Mouse (Mus musculus) hematopoietic stem cell, adult 5-6 weeks (primary cell): ENCODE data around the gene Osbpl5. TPM values are rescaled to one million over a fixed set of nuclear protein-coding genes. Genes with fewer than 3 reads are reported as not detected.
A peak's percentile ranks its signal among the peaks of the same experiment; 100 is the strongest.

Source experiments
- ATAC-seq, 2 experiments: fragments of 125-278 bp in 1 of 2; replicated peaks in 1 of 2; 2 replicates each; pipeline ENCODE4 v1.8.0; 2016 to 2017; ENCODE audit warnings: inconsistent platforms in 2 of 2, mild to moderate bottlenecking in 2 of 2, moderate number of reproducible peaks in 2 of 2, low read depth in 1 of 2, moderate TSS enrichment in 1 of 2; ENCODE audit not compliant: low FRiP score in 2 of 2, poor library complexity in 2 of 2, severe bottlenecking in 2 of 2, insufficient read depth in 1 of 2, low TSS enrichment in 1 of 2
- total RNA-seq: library from RNA; stranded (forward); fragments of 172-1452, 232-1000 nt; gene quantifications from 2 replicates; pipeline ENCODE4 v1.2.3, GENCODE M21; 2017

Osbpl5 gene
- total RNA-seq, 1 experiment from 2014 or later, result 28.2 TPM

DNA sequence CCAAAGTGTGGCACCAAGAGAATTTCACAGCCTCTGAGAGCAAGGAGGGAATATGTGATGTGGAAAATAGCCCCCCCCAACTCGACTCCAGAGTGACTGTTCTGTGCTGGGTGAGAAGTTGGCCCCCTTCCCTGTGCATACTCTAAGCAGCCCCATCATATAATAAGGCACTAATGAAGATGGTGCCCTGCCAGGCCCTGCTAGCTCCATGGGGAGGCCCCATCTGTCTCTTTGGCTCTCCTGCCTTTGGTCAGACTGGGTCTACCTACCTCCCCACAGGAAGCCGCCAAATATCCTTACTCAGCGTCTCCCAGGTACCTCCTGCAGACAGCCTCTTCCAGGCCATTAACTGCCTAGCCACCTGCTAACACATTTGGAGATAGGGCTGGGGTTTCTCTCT lies 2.2 kb upstream of the Osbpl5 start:
- ATAC-seq, result no peak

DNA sequence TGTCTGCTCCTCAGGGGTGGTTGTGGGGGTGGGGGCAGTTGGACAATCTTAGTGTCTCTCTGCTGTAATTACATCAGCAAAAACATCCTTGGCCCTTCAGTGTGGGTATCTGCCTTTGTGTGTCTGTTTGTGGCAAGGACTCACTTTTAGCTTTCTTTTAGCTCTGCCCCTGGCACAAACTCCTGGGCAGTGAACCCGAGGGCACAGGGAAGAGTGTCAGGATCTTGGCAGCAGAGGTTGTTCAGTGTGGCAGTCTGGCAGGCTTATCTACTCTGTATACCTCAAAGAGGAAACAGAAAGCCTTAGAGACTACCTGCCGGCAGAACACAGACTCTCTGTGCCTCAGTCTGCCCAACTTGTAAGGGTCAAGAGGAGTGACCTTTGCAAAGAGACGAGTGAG lies 911 bp upstream of the Osbpl5 start:
- ATAC-seq, result no peak

DNA sequence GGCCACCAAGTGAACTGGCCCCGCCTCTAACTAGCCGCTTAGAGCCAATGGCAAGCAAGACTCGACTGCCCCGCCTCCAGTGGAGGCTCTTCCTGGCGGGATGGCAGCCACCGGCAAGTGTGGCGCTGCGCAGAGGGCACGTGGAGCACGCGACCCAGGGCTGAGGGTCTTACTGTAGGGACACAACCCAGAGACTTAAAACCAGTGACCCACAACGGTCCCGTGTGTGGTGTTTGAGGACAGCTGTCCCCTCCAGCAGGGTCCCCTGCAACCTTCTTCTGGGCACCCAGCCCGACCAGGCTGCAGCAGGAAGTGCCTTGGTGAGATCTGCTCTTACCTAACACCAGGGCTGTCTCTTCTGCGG lies 224 bp upstream of the Osbpl5 start:
- ATAC-seq, result peak; percentile 93

DNA sequence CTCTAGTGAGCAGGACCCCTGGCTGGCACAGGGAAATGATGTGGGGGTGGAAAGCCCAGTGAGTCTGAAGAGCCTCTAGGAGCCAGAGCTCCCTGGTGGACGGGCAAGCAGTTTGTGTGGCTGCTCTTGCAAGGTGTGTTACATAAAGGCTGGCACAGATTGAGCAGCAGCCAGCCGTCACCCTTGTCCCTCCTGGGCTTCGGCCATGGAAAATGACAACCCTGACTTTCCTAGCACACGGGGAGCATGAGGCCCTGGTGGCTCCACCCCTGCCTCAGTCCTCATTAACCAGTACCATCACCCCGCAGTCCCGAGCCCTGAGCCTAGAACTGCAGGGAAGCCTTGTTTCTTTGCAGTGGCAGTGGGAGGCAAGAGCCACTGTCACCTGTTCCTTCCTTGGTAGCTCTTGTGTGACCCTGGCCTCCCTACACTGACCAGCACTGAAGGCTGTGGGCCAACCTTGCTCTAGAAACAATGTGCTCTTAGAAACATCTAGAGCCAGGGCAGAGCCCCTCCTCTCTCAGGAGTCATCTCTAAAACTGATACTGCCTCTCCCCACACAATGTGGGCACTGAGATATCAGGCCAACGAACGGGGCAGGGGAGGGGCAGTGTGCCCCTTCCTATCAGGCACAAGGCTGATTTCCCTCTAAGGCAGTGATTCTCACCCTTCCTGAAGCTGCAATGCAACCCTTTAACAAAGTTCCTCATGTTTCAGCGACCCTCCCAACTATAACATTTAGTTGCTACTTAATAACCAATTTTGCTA lies 1.2 kb downstream of the Osbpl5 start:
- no peak for ATAC-seq

DNA sequence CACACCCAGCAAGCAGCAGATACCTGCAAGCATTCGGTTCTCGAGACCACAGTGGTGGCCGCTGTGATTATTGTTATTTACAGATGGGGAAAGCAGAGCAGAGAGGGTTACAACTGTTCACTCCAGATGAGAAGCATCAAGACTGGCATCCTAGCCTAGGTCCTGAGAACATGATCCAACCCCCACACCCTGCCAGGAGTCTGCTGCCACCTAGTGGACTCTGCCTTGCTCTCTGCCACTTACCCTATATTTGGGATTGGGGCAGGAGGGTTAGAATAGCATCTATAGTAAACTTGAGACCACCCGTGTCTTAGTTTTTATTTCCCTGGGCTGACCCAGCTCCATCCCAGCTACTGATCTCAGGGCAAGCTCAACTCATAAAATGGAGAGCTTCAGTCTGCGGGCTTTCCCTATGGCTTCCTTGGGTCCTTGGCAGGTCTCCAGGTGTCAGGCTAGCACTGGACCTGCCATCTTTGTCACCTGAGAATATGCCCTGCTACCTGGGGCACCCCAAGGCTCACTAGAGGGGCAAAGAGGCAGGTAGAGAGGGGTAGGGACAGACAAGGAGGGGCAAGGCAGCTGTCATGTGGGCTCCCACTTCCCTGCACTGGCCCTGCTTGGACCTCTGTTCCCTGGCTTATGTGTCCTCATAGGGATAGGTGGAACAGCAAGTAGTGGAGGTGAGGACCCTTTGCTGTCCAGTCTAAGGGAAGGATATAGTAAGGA lies 2.6 kb downstream of the Osbpl5 start:
- peak in 1 of 2 experiments; percentile 29; a peak in 2 of 4 replicates for ATAC-seq

DNA sequence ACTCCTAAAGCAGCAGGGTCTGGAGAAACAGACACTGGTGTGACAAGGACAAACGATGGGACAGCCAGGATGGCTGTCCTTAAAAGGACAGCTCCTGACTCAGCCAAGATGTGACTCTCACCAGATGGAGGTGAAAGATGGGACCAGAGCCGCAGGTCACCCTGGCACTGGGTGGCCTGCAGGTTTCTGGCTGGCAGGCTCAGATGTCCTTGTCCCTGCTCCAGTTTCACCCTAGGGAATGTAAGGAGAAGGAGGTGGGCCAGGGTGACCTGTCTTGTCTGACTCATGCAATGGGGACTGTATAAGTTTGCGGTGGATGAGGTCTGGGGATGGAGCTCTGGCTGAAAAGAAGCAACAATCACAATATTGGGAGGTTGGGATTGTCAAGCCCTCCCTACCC lies 4.2 kb downstream of the Osbpl5 start:
- ATAC-seq, result no peak

DNA sequence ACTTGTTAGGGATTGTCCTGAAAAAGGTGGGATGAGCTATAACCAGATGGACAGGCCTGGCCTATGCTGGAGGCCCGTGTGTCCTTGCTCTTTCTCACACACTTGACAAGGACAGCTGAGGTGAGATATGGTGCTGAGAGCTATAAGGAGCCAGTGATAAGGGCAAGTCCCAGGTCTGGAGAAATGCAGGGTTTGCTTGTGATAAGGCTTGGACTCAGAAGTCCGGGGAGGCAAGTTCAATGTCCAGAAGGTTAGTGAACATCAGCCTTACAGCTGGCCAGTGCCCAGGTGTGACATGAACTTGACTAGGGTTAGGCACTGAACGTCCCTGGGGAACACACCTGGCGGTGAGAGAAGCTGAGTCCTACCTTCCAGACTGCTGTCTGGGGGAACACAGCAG lies 4.7 kb downstream of the Osbpl5 start:
- no peak for ATAC-seq

DNA sequence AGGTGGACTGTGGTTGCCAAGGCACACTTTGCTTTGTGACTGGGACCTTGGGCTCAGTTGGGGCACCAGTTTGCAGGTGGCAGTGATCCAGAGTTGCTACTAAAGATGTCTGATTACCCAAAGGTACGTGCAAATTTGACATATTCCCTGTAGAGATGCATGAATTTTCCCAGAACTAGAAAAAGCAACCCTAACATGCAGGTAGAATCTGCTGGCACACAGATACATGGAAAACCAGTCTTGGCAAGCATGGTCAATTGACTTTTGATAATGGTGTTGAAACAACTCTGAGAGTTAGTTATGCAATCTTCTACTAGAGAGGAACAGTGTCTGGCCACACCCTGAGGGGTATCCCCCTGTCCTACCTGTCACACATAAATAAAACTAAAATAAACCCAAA lies 5.4 kb downstream of the Osbpl5 start:
- ATAC-seq, result no peak

DNA sequence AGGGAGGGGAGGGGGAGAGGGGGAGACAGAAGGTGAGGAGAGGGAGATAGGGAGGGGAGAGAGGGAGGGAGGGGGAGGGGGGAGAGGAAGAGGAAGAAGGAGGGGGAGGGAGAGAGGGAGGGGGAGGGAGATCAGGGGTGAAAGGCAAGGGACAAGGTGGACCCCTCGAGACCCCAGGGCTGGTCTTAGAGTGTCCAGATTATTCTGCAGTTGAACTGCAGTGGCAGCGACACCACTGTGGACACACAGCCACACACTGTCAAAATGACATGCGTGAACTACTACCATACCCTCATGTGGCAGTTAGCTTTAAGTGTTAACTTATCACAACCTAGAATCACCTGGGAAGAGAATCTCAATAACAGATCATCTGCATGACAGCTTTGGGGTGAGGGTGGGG lies 7.7 kb downstream of the Osbpl5 start:
- no peak for ATAC-seq

DNA sequence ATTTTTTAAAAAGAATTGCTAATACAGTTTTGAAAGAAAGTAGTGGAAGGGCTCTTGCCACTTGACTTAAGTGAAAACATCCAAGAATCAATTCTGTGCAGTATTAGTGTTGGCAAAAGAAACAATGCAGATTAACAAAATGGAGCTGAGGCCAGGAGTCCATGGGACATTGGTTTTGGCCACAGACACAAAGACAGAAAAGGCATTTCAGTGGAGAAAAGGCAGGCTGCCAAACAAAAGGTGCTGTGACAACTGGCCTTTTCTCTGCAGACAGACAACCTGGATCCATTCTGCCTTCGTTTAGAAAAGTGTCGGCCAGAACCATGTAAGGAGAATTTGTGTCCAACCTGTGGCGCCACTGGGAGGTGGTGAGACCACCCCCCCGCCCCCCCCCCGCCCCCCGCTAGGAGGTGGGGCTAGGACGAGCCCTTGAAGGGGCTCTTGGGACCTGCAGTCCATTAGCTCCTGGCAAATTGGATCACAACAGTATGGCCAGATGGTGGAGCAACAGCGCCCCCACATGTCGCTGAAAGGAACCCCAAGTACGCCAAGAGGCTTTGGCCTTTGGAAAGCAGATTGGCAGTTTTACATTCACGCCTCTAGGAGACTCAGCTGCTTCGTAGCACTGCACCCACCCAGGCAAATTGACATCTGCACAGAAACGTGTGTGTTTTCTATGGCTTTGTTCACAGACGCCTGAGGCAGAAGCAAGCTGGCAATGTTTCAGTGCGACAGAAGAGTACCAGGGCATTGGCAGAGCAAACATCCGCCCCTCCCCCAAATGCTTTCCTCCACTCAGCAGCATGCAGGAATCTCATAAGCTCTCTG lies 8.5 kb downstream of the Osbpl5 start:
- peak; percentile 86 to 95 for ATAC-seq

DNA sequence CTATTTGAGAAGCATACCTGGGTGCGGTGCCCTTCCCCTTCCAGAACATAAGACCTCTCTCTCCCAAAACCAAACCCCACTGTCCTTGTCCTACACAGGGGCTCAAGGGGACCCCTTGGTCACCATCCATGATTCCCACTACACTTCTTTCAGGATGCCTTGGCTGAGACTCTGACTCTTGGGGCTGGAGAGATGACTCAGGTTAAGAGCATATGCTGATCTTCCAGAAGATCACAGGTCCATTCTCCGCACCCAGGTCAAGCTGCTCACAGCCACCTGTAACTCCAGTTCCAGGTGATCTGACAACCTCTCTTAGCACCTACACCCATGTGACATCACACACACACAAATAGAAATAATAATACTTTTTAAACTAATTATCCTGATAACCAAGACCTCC lies 16.1 kb downstream of the Osbpl5 start:
- no peak for ATAC-seq

DNA sequence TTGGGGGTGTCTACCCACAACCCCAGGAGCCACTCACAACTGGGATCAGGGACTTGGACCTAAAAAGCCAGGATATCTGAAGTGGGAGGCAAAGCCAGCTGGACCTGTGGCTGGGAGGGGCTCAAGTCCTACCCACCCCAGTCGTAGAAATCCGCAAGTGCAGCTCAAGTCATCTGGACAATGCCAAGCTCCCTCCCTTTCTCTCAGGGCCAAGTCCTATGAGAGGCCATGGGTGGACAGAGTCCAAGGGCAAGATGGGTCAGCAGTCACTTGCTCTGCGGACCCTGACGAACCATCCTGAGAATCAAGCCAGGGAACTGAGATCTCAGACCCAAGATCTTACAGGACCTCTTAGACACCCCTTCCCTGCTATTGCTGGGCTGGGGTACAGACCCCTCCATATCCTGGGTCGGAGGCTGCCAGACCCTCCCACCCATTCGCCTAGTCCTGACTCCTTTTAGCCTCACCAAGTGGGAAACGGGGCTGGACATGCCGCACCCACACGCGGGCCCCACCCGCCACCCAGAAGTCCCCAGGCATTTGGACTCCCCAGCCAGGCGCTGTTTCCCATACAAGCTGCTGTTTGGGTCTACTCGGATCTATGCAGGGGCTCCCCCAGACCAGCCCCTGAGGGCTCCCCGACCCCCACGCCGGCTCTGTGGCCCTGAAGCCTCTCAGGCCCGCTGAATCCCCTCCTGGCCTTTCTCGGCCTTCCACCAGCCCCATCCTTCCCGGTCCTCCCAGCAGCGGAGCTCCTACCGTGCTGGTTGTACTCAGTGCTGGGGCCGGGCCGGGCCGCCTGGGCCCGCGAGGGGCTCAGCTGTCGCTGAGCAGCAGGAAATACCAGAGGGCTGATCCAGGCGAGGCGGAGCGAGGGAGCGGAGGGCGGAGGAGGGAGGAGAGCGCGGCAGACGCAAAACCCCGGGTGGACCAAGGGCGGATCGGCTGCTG lies 17.0 kb downstream of the Osbpl5 start:
- peak; percentile 87 to 89 for ATAC-seq

DNA sequence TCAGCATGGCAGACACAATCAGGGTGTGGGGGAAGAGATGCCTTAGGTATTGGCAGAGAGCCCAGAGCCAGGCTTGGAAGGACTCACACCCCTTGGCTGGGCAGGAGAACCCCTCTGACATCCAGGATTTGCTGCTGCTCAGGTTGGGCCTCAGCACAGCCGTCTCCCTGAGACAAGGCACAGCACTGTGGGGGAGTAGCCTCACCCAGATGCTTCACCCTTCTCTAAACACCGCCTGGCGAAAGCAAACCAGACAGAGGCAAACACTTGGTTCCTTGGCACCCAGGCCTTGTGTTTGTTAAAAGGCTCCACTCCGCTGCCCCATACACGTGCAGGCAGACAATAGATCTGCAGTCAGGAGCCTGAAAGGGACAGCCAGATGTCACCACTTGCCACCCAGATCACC lies 18.2 kb downstream of the Osbpl5 start:
- ATAC-seq, result no peak

DNA sequence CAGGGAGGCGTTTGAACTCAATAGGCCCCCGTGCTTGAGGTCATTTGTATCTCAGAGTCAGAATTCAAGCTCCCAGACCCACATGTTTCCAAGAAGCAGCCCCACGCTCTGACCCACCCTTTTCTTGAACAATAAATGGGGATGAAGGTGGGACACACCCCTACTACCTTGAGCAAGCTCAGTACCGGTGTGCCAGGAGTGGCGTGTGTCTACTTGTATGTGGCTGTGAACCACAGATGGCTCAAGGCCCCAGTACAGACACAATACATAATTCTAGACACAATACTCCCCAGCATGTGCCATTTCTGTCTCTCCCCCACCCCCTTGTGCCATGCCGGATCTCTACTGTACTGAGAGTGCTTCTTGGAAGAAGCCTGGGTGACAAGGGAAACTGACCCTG lies 18.6 kb downstream of the Osbpl5 start:
- no peak for ATAC-seq

DNA sequence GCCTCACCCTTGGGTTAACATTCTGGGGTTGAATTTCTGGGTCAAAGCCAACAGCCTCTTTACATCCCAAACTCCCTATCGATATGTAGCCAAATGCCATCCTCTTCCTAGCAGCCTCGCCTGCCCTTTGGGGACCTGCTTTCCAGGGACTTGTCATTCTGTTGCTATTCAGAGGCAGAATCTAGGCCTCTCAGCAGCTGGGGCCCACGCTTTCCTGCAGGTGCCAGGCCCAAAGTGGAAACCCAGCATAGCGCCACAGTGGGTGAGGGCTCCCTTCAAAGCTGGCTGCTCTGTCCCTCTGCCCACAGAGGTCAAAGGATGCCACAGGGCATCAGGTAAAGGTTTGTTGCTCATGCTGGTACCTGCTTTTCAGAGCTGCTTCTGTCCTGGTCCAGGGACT lies 23.0 kb downstream of the Osbpl5 start:
- ATAC-seq, result no peak

DNA sequence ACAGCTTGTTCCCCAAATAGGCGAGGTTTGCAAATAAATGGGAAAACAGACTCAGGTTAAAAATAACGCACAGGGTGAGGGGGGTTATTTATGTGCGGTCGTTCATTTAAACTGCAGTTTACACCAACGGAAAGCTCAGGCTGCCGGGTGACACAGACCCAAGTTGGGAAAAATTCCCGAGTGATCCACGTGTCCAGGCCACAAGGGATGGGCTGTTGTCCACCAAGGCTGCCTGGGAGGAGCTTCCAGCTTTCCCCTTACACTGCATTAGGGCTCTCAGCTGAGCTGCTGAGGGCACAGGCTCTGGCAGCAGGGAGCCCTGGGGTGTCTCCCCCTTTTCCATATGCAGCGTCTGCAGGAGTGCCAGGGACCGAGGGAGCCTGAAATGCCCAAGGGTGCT lies 26.9 kb downstream of the Osbpl5 start:
- no peak for ATAC-seq

DNA sequence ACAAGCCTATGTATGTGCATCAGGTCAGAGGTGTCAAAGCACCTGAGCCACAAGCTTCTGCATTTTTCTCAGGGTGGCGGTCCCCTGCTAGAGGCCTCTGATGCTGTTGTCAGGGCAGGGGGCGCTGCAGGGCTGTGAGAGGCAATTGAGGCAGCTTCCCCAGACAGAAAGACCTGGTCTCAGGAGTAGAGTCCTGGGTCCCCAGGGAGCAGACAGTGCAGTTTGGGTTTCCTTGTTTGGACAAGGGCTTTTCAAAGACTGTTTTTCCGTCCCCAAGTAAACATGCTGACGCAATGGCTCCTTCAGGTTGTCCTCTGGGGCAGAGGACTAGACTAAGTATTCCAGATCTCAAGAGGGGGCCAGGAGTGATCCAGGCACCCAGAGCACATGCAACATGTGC lies 30.4 kb downstream of the Osbpl5 start:
- ATAC-seq, result no peak
